Mouse (Mus musculus) embryonic facial prominence, embryonic 10.5 days (tissue): ENCODE measurements around the gene Dab2ip. TPM values are rescaled to one million over a fixed set of nuclear protein-coding genes. Genes with fewer than 3 reads are reported as not detected.

Source experiments
- DNase-seq: peaks from one replicate; pipeline ENCODE4 v3.0.0-alpha.2; 2017; ENCODE audit warnings: low spot score
- H3K27ac ChIP-seq: fragments of 300-500 bp; sonication (generic); replicated peaks from 2 replicates; pipeline ENCODE4 v1.5.1; 2016; ENCODE audit warnings: mild to moderate bottlenecking
- H3K27me3 ChIP-seq: fragments of 300-500 bp; sonication (generic); replicated peaks from 2 replicates; pipeline ENCODE4 v1.6.1; 2016; ENCODE audit warnings: low read depth, mild to moderate bottlenecking; ENCODE audit not compliant: poor library complexity, severe bottlenecking
- H3K36me3 ChIP-seq: fragments of 300-500 bp; sonication (generic); replicated peaks from 2 replicates; pipeline ENCODE4 v1.6.1; 2016; ENCODE audit warnings: mild to moderate bottlenecking, moderate library complexity
- H3K4me1 ChIP-seq: fragments of 300-500 bp; sonication (generic); 2 replicates; pipeline ENCODE4 v1.6.1; 2016
- H3K4me3 ChIP-seq: fragments of 300-500 bp; sonication (generic); 2 replicates; pipeline ENCODE4 v1.5.1; 2016; ENCODE audit warnings: mild to moderate bottlenecking, moderate library complexity
- H3K9me3 ChIP-seq: fragments of 300-500 bp; sonication (generic); 2 replicates; pipeline ENCODE4 v1.6.1; 2016; ENCODE audit warnings: mild to moderate bottlenecking
- WGBS: fragments of 180-500 bp; shearing (Covaris S2); methylation state at CpG from one replicate; pipeline ENCODE4 v1.1.7; 2016; 5-methylcytosine and 5-hydroxymethylcytosine counted together
- polyA plus RNA-seq: library from polyadenylated mRNA; unstranded; fragments of >200 nt; fragmentation: Nextera tagmentation; extraction: Ambion mirVana; gene quantifications from 2 replicates; pipeline ENCODE4 v1.2.1, GENCODE M21; 2016

The Dab2ip gene
- polyA plus RNA-seq, 1 experiment from 2014 or later = 34.7 TPM

DNA sequence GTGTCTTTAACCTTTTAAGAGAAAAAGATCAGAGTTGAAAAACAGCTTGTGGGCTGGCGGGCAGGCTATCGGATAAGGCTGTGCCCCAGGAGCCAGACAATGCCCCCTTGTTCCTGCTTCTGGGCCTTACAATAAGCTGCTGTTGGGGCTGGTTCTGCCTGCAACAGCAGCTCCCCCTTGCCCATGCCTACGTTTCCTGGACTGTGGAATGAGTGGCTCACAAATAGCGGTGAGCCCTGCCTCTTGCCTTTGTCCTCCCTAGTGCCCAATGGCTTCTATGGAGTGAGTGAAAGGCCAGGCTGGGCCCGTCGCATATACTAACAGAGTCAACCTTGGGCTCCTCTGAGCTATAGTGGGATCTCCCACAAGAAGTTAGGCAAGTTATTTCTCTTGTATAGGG, 144.5 kb downstream of the Dab2ip start:
- Histone ChIP-seq H3K4me3 (no peak overlapping the region), H3K9me3 (no peaks in the 10 kb centered on the region), H3K27ac (peak overlapping the region; percentile 75), H3K36me3 (peaks cover 39% of the 10 kb centered on the region), H3K27me3 (no peaks in the 10 kb centered on the region), H3K4me1 (peaks cover 70% of the 10 kb centered on the region)
- peak; percentile 53 for DNase-seq
- 40% methylated on average over 6 of the region's 6 CpGs for WGBS

DNA sequence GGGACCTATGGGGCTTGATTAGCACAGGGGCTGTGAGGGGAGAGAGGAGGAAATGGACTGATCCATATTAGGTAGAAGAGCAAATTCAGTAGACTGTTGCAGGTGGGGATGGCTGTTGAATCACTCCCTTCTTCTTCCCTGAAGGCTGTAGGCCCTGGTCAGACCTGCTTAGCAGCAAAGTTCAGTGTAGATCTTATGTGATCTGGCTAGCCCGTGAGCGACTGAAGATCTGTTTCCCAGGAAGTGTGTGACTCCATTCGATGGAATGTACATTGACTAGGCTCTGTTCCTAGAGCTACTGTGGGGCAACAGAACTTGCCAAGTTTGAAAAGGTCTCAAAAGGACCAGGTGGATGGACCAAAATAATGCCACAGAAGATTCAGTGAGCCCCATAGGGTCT, 145.2 kb downstream of the Dab2ip start:
- no peak for DNase-seq
- Histone ChIP-seq H3K27me3 (no peaks in the 10 kb centered on the region), H3K36me3 (peaks cover 46% of the 10 kb centered on the region), H3K4me1 (peaks cover 64% of the 10 kb centered on the region), H3K4me3 (no peak overlapping the region), H3K9me3 (no peaks in the 10 kb centered on the region), H3K27ac (peak overlapping the region; percentile 75)
- WGBS = 94% methylated on average over 3 of the region's 3 CpGs

DNA sequence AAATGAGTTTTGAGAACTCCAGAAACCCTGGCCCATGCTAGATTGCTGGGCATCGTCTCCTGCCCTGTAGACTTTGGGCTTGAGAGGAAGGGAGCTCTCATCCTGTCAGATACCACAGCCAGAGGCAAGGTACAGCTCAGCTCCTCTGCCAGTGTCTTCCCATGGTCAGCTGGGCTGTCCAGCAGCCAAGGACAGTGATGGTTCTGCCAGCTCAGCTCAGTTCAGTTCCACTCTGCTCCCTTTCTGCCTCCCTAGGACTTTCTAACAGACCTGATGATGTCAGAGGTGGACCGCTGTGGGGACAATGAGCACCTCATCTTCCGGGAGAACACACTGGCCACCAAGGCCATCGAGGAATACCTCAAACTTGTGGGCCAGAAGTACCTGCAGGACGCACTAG, 154.5 kb downstream of the Dab2ip start:
- H3K9me3 ChIP-seq = no peaks in the 10 kb centered on the region
- DNase-seq = no peak
- no peak overlapping the region for H3K27ac ChIP-seq
- H3K27me3 ChIP-seq = no peaks in the 10 kb centered on the region
- WGBS = 95% methylated on average over 5 of the region's 5 CpGs
- H3K36me3 ChIP-seq = peaks cover 100% of the 10 kb centered on the region
- no peaks in the 10 kb centered on the region for H3K4me1 ChIP-seq
- no peak overlapping the region for H3K4me3 ChIP-seq

DNA sequence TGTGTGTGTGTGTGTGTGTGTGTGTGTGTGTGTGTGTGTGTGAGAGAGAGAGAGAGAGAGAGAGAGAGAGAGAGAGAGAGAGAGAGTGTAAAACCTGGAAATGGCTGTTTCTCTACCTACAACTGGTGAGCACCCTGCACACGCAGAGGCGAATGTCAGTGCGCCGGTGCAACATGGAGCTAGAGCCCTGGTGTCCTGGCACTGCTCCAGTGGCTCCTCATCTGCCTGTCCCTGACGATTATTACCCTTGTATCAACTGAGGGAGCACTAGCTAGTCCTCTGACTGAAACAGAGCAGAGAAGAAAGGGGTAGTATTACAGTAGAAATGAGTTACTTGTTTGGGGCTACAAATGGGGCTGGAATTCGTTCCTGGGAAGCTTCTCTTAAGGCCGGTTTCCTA, 155.4 kb downstream of the Dab2ip start:
- H3K27me3 ChIP-seq = no peaks in the 10 kb centered on the region
- H3K27ac ChIP-seq = no peak overlapping the region
- no peak overlapping the region for H3K4me3 ChIP-seq
- H3K4me1 ChIP-seq = no peaks in the 10 kb centered on the region
- WGBS = 92% methylated on average over 7 of the region's 7 CpGs
- H3K36me3 ChIP-seq = peaks cover 100% of the 10 kb centered on the region
- no peak for DNase-seq
- no peaks in the 10 kb centered on the region for H3K9me3 ChIP-seq

DNA sequence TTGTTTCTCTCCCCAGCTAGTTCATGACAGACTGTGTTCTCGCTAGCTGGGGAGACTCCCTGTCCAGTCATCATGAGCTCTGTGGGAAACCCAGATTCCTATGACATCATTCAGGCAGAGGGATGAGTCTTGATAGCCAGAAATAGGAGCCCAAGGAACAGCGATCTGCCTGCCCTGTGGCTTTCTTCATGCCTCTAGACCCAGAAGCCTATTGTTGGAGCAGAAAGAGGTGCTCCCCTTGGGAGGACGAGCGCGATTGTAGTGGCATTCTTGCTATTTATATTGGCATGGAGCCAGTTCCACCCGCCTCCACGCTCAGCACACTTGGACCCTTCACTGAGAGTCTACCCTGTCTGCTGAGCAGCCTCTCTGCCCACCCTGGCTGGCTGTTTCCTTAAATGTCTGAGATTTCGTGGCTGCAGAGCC, 156.7 kb downstream of the Dab2ip start:
- WGBS = 92% methylated on average over 8 of the region's 8 CpGs
- H3K27me3 ChIP-seq = no peaks in the 10 kb centered on the region
- no peaks in the 10 kb centered on the region for H3K4me1 ChIP-seq
- DNase-seq = no peak
- no peak overlapping the region for H3K4me3 ChIP-seq
- peaks cover 100% of the 10 kb centered on the region for H3K36me3 ChIP-seq
- no peaks in the 10 kb centered on the region for H3K9me3 ChIP-seq
- no peak overlapping the region for H3K27ac ChIP-seq

DNA sequence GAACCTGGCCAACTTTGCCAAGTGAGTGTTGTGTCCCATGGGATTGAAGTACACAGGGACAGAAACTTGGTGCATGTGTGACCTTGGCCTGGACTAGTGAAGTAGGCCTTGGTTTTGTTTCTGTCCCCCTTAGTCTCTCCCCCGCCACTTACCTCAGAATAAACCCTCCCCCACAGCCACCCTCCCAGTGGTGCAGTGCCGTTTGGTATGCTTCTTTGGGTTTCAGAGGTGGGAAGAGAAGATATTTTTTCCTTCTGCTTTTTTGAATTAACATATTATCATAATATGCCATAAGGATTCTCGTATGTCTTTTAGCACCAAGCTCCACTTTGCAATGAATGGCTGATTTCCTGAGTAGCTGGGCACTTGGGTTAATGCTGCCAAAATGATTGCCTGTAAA, 157.4 kb downstream of the Dab2ip start:
- H3K4me3 ChIP-seq = no peak overlapping the region
- H3K4me1 ChIP-seq = no peaks in the 10 kb centered on the region
- 92% methylated on average over 3 of the region's 3 CpGs for WGBS
- no peak overlapping the region for H3K27ac ChIP-seq
- peaks cover 100% of the 10 kb centered on the region for H3K36me3 ChIP-seq
- H3K9me3 ChIP-seq = no peaks in the 10 kb centered on the region
- H3K27me3 ChIP-seq = no peaks in the 10 kb centered on the region
- no peak for DNase-seq

DNA sequence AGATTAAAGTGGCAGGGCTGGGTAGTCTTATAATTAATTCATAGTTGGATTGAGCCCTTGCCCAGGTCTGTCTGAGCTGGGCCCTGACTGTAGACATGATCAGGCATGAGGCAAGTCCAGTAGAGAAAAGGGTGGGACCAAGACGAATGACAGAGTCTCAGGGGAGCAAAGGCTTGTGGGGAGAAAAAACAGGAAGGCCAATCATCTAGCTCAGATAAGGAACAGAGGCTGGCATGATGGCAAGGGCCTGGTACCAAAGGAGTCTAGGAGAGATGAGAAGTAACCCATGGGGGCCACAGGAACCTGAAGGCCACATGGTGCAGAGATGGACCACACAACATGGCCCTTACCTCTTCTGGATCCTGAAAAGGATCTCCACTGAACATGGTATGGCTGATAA, 158.1 kb downstream of the Dab2ip start:
- no peak for DNase-seq
- peaks cover 100% of the 10 kb centered on the region for H3K36me3 ChIP-seq
- WGBS = 74% methylated on average over 1 of the region's 1 CpGs
- H3K27ac ChIP-seq = no peak overlapping the region
- H3K9me3 ChIP-seq = no peaks in the 10 kb centered on the region
- H3K4me3 ChIP-seq = no peak overlapping the region
- no peaks in the 10 kb centered on the region for H3K27me3 ChIP-seq
- H3K4me1 ChIP-seq = no peaks in the 10 kb centered on the region

DNA sequence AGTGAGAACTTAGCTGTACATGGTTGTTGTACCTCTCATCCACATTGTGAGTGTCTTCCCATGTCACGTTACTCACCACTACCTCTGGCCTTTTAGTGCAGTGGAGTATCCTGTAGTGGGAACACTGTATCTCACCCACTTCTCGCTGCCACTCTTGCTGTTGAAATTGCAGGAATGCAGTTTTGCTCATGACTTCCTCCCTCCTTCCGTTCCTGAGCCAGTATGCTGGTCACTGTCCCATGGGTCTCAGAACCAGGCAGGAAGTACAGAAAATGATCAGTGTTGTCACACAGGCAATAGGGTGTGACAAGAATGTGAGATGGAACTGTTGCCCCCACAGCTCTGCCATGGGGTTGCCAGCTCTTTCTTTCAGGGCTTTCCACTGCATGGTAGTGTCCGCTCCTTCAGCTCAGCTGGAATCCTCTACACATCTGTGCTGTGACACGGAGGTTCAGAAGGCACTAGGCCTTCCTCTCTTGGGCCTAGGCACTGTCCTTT, 160.0 kb downstream of the Dab2ip start:
- no peak overlapping the region for H3K27ac ChIP-seq
- WGBS = 88% methylated on average over 5 of the region's 5 CpGs
- H3K27me3 ChIP-seq = no peaks in the 10 kb centered on the region
- no peaks in the 10 kb centered on the region for H3K4me1 ChIP-seq
- no peak overlapping the region for H3K4me3 ChIP-seq
- DNase-seq = no peak
- H3K9me3 ChIP-seq = no peaks in the 10 kb centered on the region
- peaks cover 100% of the 10 kb centered on the region for H3K36me3 ChIP-seq

DNA sequence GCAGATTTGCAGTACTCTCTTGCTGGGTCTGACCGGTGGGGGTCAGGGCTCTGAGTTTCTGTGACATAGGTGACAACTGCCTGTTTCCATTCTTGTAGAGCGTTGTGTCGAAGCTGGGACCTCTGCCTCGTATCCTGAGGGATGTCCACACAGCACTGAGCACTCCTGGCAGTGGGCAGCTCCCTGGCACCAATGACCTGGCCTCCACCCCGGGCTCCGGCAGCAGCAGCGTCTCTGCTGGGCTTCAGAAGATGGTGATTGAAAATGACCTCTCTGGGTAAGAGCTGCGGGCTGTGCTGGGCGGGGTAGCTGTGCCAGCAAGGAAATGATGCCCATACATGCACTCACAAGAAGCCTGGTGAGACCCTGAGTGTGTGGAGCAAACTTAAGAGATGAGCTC, 160.6 kb downstream of the Dab2ip start:
- WGBS = 92% methylated on average over 9 of the region's 9 CpGs

DNA sequence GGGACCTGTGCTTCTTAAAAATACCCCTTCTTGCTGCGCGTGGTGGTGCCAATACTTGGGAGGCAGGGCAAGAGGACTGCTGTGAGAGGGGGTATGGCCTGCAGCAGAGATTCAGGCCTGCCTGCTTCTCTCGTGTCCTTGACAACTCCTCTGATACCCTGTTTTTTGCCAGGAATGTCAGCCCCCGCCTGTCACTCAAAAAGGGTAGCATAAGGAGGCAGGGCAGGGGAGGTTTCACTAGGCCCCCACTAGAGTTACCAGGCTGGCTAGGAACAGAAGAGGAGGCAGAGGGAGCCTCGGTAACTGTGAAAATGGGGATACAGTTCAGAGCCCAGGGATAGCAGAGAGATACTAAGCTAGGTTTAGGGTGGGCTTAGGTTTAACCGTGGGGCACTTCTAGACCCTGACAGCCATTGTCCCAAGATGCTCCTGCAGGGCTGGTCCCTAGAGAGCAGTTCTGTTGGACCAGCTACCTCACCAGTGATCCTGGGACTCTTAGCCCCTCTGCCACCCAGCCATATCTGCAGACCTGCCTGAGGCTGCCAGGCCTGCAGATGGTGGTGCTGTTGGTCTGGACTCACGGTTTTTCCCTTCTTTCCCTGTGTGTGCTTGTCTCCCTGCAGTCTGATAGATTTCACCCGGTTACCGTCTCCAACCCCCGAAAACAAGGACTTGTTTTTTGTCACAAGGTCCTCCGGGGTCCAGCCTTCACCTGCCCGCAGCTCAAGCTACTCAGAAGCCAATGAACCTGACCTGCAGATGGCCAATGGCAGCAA, 161.4 kb downstream of the Dab2ip start:
- no peaks in the 10 kb centered on the region for H3K4me1 ChIP-seq
- H3K27me3 ChIP-seq = no peaks in the 10 kb centered on the region
- H3K27ac ChIP-seq = no peak overlapping the region
- H3K9me3 ChIP-seq = no peaks in the 10 kb centered on the region
- no peak overlapping the region for H3K4me3 ChIP-seq
- 91% methylated on average over 12 of the region's 12 CpGs for WGBS
- peaks cover 99% of the 10 kb centered on the region for H3K36me3 ChIP-seq
- no peak for DNase-seq

More for the DNA sequence above, 160.6 kb downstream of the Dab2ip start:
- Histone ChIP-seq H3K4me1 (no peaks in the 10 kb centered on the region), H3K9me3 (no peaks in the 10 kb centered on the region), H3K27me3 (no peaks in the 10 kb centered on the region), H3K4me3 (no peak overlapping the region), H3K36me3 (peaks cover 100% of the 10 kb centered on the region), H3K27ac (no peak overlapping the region)
- DNase-seq = no peak

DNA sequence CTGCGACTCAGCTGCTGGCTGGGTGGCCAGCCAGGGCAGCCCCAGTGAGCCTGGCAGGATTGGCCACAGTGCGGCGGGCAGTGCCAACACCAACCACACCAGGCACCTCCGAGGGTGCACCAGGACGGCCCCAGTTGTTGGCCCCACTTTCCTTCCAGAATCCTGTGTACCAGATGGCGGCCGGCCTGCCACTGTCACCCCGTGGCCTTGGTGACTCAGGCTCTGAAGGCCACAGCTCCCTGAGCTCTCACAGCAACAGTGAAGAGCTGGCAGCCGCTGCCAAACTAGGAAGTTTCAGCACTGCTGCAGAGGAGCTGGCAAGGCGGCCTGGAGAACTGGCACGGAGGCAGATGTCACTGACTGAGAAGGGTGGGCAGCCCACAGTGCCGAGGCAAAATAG, 162.0 kb downstream of the Dab2ip start:
- no peak for DNase-seq
- no peak overlapping the region for H3K4me3 ChIP-seq
- no peaks in the 10 kb centered on the region for H3K9me3 ChIP-seq
- peaks cover 98% of the 10 kb centered on the region for H3K36me3 ChIP-seq
- H3K27me3 ChIP-seq = no peaks in the 10 kb centered on the region
- 95% methylated on average over 12 of the region's 12 CpGs for WGBS
- no peak overlapping the region for H3K27ac ChIP-seq
- no peaks in the 10 kb centered on the region for H3K4me1 ChIP-seq

DNA sequence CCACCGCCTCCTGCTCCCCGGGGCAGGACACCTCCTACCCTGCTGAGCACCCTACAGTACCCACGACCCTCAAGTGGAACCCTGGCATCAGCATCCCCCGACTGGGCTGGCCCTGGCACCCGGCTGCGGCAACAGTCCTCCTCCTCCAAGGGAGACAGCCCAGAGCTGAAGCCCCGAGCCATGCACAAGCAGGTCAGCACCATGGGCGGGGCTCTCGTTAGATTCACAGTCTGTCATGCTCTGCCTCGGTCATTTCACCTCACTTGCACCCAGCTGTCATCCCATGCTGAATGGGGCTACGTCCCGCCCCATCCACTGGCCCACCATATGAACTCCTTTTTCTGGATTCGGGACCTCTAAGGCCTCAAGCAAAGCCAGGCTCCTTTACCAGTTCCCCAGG, 162.5 kb downstream of the Dab2ip start:
- H3K4me1 ChIP-seq = no peaks in the 10 kb centered on the region
- H3K27ac ChIP-seq = no peak overlapping the region
- WGBS = 92% methylated on average over 13 of the region's 13 CpGs
- H3K9me3 ChIP-seq = no peaks in the 10 kb centered on the region
- H3K4me3 ChIP-seq = no peak overlapping the region
- H3K27me3 ChIP-seq = no peaks in the 10 kb centered on the region
- no peak for DNase-seq
- peaks cover 98% of the 10 kb centered on the region for H3K36me3 ChIP-seq

DNA sequence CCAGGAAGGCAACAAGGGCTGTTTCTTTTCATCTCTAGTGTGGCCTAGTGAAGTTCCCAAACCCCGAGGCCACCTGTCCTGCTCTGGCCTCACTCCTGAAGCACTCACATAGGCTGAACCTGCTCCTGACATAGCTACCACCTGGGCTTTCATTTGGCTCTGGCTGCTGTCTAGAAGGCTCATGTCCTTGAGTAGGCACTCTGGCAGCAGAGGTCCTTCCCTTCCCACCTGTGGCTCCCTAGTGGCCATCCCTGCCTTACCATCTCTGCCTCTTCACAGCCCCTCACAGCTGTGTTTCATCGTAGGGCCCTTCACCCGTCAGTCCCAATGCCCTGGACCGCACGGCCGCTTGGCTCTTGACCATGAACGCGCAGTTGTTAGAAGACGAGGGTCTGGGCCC, 162.9 kb downstream of the Dab2ip start:
- WGBS = 93% methylated on average over 9 of the region's 9 CpGs
- Histone ChIP-seq H3K4me1 (no peaks in the 10 kb centered on the region), H3K4me3 (no peak overlapping the region), H3K9me3 (no peaks in the 10 kb centered on the region), H3K27me3 (no peaks in the 10 kb centered on the region), H3K27ac (no peak overlapping the region), H3K36me3 (peaks cover 98% of the 10 kb centered on the region)
- no peak for DNase-seq
